Mouse (Mus musculus) hindbrain, embryonic 11.5 days (tissue): ENCODE measurements around the gene Rfc1. TPM values are rescaled to one million over a fixed set of nuclear protein-coding genes. Genes with fewer than 3 reads are reported as not detected.
A peak's percentile ranks its signal among the peaks of the same experiment; 100 is the strongest.

Source experiments
- ATAC-seq: fragments of 200-750 bp; cut with Nextera tagmentation; 2 replicates; pipeline ENCODE4 v1.8.0; 2017; ENCODE audit warnings: mild to moderate bottlenecking, moderate TSS enrichment, moderate library complexity; ENCODE audit not compliant: low FRiP score
- DNase-seq: peaks from one replicate; pipeline ENCODE4 v3.0.0-alpha.2; 2015; ENCODE audit warnings: low spot score
- H3K27ac ChIP-seq: fragments of 300-500 bp; sonication (generic); 2 replicates; pipeline ENCODE4 v1.5.1; 2014; ENCODE audit warnings: mild to moderate bottlenecking, low read depth, low read length
- H3K27me3 ChIP-seq: fragments of 300-500 bp; sonication (generic); 2 replicates; pipeline ENCODE4 v1.6.1; 2014; ENCODE audit warnings: mild to moderate bottlenecking, low read length, moderate library complexity, mixed read lengths; ENCODE audit not compliant: control insufficient read depth, insufficient read depth
- H3K36me3 ChIP-seq: fragments of 300-500 bp; sonication (generic); 2 replicates; pipeline ENCODE4 v1.6.1; 2014; ENCODE audit warnings: mild to moderate bottlenecking, low read length, moderate library complexity, mixed read lengths; ENCODE audit not compliant: control insufficient read depth, insufficient read depth
- H3K4me1 ChIP-seq: fragments of 300-500 bp; sonication (generic); replicated peaks from 2 replicates; pipeline ENCODE4 v1.6.1; 2014; ENCODE audit warnings: low read length, mixed read lengths; ENCODE audit not compliant: control insufficient read depth, insufficient read depth
- H3K4me2 ChIP-seq: fragments of 300-500 bp; sonication (generic); replicated peaks from 2 replicates; pipeline ENCODE4 v1.6.1; 2014; ENCODE audit warnings: mild to moderate bottlenecking, low read depth, low read length
- H3K4me3 ChIP-seq: fragments of 300-500 bp; sonication (generic); 2 replicates; pipeline ENCODE4 v1.5.1; 2014; ENCODE audit warnings: low read depth, low read length
- H3K9ac ChIP-seq: fragments of 300-500 bp; sonication (generic); 2 replicates; pipeline ENCODE4 v1.6.1; 2014; ENCODE audit warnings: low read depth, low read length
- H3K9me3 ChIP-seq: fragments of 300-500 bp; sonication (generic); 2 replicates; pipeline ENCODE4 v1.6.1; 2016; ENCODE audit warnings: low read length; ENCODE audit not compliant: control insufficient read depth
- WGBS: fragments of 180-500 bp; shearing (Covaris S2); extraction: QIAGEN DNeasy Blood & Tissue Kit; methylation state at CpG from one replicate; pipeline ENCODE4 v1.1.7; 2014; 5-methylcytosine and 5-hydroxymethylcytosine counted together
- polyA plus RNA-seq: library from polyadenylated mRNA; unstranded; fragments of >200 nt; fragmentation: Nextera tagmentation; extraction: Ambion mirVana; gene quantifications from 2 replicates; pipeline ENCODE4 v1.2.1, GENCODE M21; 2014

Gene Rfc1
- polyA plus RNA-seq, 1 experiment from 2014 or later, result 81.1 TPM

GRCm38 (mm10) chr5:65250185-65250855 lies 85.2 kb downstream of the Rfc1 start:
- no peaks in the 10 kb centered on the region for H3K4me1 ChIP-seq
- no peak overlapping the region for H3K9ac ChIP-seq
- no peaks in the 10 kb centered on the region for H3K27me3 ChIP-seq
- H3K9me3 ChIP-seq, result no peaks in the 10 kb centered on the region
- no peaks in the 10 kb centered on the region for H3K36me3 ChIP-seq
- DNase-seq (peak; percentile 24), ATAC-seq (peak; percentile 43)
- peak overlapping the region; percentile 42; the same call in 1 of the 2 replicates for H3K27ac ChIP-seq
- WGBS, result 70% methylated on average over 7 of the region's 7 CpGs
- H3K4me3 ChIP-seq, result no peak overlapping the region
- H3K4me2 ChIP-seq, result no peak overlapping the region

GRCm38 (mm10) chr5:65247296-65247695 lies 88.2 kb downstream of the Rfc1 start:
- DNase-seq (no peak), ATAC-seq (no peak)
- H3K4me2 ChIP-seq, result no peak overlapping the region
- no peak overlapping the region for H3K27ac ChIP-seq
- WGBS, result 98% methylated on average over 3 of the region's 3 CpGs
- H3K4me3 ChIP-seq, result no peak overlapping the region
- no peaks in the 10 kb centered on the region for H3K9me3 ChIP-seq
- H3K36me3 ChIP-seq, result no peaks in the 10 kb centered on the region
- H3K27me3 ChIP-seq, result no peaks in the 10 kb centered on the region
- no peak overlapping the region for H3K9ac ChIP-seq
- no peaks in the 10 kb centered on the region for H3K4me1 ChIP-seq

- no peaks in the 10 kb centered on the region for H3K36me3 ChIP-seq
- no peak overlapping the region for H3K4me2 ChIP-seq
- ATAC-seq (no peak), DNase-seq (peak; percentile 54)
- no peaks in the 10 kb centered on the region for H3K4me1 ChIP-seq
- H3K4me3 ChIP-seq, result no peak overlapping the region
- H3K9ac ChIP-seq, result no peak overlapping the region
- no peaks in the 10 kb centered on the region for H3K27me3 ChIP-seq
- 59% methylated on average over 5 of the region's 5 CpGs for WGBS
- H3K27ac ChIP-seq, result no peak overlapping the region
- H3K9me3 ChIP-seq, result no peaks in the 10 kb centered on the region
Observed at GRCm38 (mm10) chr5:65242740-65243139, 92.7 kb downstream of the Rfc1 start.

GRCm38 (mm10) chr5:65231289-65232003 lies 104.0 kb downstream of the Rfc1 start:
- no peaks in the 10 kb centered on the region for H3K4me1 ChIP-seq
- no peaks in the 10 kb centered on the region for H3K9me3 ChIP-seq
- no peak overlapping the region for H3K9ac ChIP-seq
- DNase-seq, result no peak
- H3K27ac ChIP-seq, result no peak overlapping the region
- H3K4me3 ChIP-seq, result no peak overlapping the region
- no peak overlapping the region for H3K4me2 ChIP-seq
- no peaks in the 10 kb centered on the region for H3K36me3 ChIP-seq
- no peaks in the 10 kb centered on the region for H3K27me3 ChIP-seq
- no peak for ATAC-seq
- 92% methylated on average over 12 of the region's 12 CpGs for WGBS

GRCm38 (mm10) chr5:65224056-65224455 lies 111.4 kb downstream of the Rfc1 start:
- H3K27me3 ChIP-seq, result no peaks in the 10 kb centered on the region
- H3K4me1 ChIP-seq, result no peaks in the 10 kb centered on the region
- H3K36me3 ChIP-seq, result no peaks in the 10 kb centered on the region
- H3K4me2 ChIP-seq, result no peak overlapping the region
- DNase-seq (no peak), ATAC-seq (no peak)
- no peak overlapping the region for H3K4me3 ChIP-seq
- no peak overlapping the region for H3K9ac ChIP-seq
- no peak overlapping the region for H3K27ac ChIP-seq
- H3K9me3 ChIP-seq, result no peaks in the 10 kb centered on the region
- WGBS, result 91% methylated on average over 5 of the region's 5 CpGs

- Histone ChIP-seq H3K9me3 (no peaks in the 10 kb centered on the region), H3K36me3 (no peaks in the 10 kb centered on the region), H3K9ac (no peak overlapping the region), H3K27me3 (no peaks in the 10 kb centered on the region), H3K27ac (no peak overlapping the region), H3K4me2 (no peak overlapping the region), H3K4me1 (no peaks in the 10 kb centered on the region), H3K4me3 (no peak overlapping the region)
- no peak for DNase-seq
- 86% methylated on average over 7 of the region's 7 CpGs for WGBS
- no peak for ATAC-seq
Observed at GRCm38 (mm10) chr5:65221037-65221436, 114.4 kb downstream of the Rfc1 start.

- H3K9me3 ChIP-seq, result no peaks in the 10 kb centered on the region
- no peak overlapping the region for H3K4me2 ChIP-seq
- no peaks in the 10 kb centered on the region for H3K36me3 ChIP-seq
- ATAC-seq (no peak), DNase-seq (no peak)
- no peaks in the 10 kb centered on the region for H3K4me1 ChIP-seq
- no peak overlapping the region for H3K9ac ChIP-seq
- H3K4me3 ChIP-seq, result no peak overlapping the region
- 94% methylated on average over 11 of the region's 11 CpGs for WGBS
- H3K27me3 ChIP-seq, result no peaks in the 10 kb centered on the region
- no peak overlapping the region for H3K27ac ChIP-seq
Observed at GRCm38 (mm10) chr5:65217305-65218269, 117.9 kb downstream of the Rfc1 start.

GRCm38 (mm10) chr5:65213321-65213720 lies 122.1 kb downstream of the Rfc1 start:
- H3K27me3 ChIP-seq, result no peaks in the 10 kb centered on the region
- WGBS, result 18% methylated on average over 7 of the region's 7 CpGs
- no peak overlapping the region for H3K4me3 ChIP-seq
- no peaks in the 10 kb centered on the region for H3K9me3 ChIP-seq
- no peaks in the 10 kb centered on the region for H3K36me3 ChIP-seq
- DNase-seq (peak; percentile 67), ATAC-seq (no peak)
- no peak overlapping the region for H3K9ac ChIP-seq
- H3K27ac ChIP-seq, result no peak overlapping the region
- H3K4me1 ChIP-seq, result no peaks in the 10 kb centered on the region
- no peak overlapping the region for H3K4me2 ChIP-seq
